Mouse (Mus musculus) liver, embryonic 16.5 days (tissue): ENCODE data around the gene Gpn3. TPM values are rescaled to one million over a fixed set of nuclear protein-coding genes. Genes with fewer than 3 reads are reported as not detected.

Experiments used
- ATAC-seq: fragments of 200-750 bp; cut with Nextera tagmentation; 2 replicates; pipeline ENCODE4 v1.8.0; 2017; ENCODE audit warnings: low read depth, mild to moderate bottlenecking, moderate number of reproducible peaks, moderate library complexity
- H3K27ac ChIP-seq: fragments of 300-500 bp; sonication (generic); 2 replicates; pipeline ENCODE4 v1.5.1; 2014; ENCODE audit warnings: mild to moderate bottlenecking, low read length
- H3K27me3 ChIP-seq: fragments of 300-500 bp; sonication (generic); 2 replicates; pipeline ENCODE4 v1.6.1; 2014; ENCODE audit warnings: low read depth, low read length, mixed read lengths; ENCODE audit not compliant: control insufficient read depth, insufficient read depth
- H3K36me3 ChIP-seq: fragments of 300-500 bp; sonication (generic); 2 replicates; pipeline ENCODE4 v1.6.1; 2014; ENCODE audit warnings: mild to moderate bottlenecking; ENCODE audit not compliant: control insufficient read depth, insufficient read depth
- H3K4me1 ChIP-seq: fragments of 300-500 bp; sonication (generic); 2 replicates; pipeline ENCODE4 v1.6.1; 2014; ENCODE audit warnings: low read depth, low read length, mixed read lengths; ENCODE audit not compliant: control insufficient read depth
- H3K4me2 ChIP-seq: fragments of 300-500 bp; sonication (generic); 2 replicates; pipeline ENCODE4 v1.6.1; 2014; ENCODE audit warnings: low read depth, low read length, mixed read lengths
- H3K4me3 ChIP-seq: fragments of 300-500 bp; sonication (generic); 2 replicates; pipeline ENCODE4 v1.5.1; 2014; ENCODE audit warnings: low read depth, mild to moderate bottlenecking, low read length
- H3K9ac ChIP-seq: fragments of 300-500 bp; sonication (generic); 2 replicates; pipeline ENCODE4 v1.6.1; 2014; ENCODE audit warnings: low read depth, low read length
- H3K9me3 ChIP-seq: fragments of 300-500 bp; sonication (generic); replicated peaks from 2 replicates; pipeline ENCODE4 v1.6.1; 2016; ENCODE audit warnings: low read length; ENCODE audit not compliant: control insufficient read depth
- WGBS: fragments of 180-500 bp; shearing (Covaris S2); extraction: QIAGEN DNeasy Blood & Tissue Kit; methylation state at CpG from one replicate; pipeline ENCODE4 v1.1.7; 2014; ENCODE audit not compliant: insufficient replicate concordance; 5-methylcytosine and 5-hydroxymethylcytosine counted together
- polyA plus RNA-seq: library from polyadenylated mRNA; unstranded; fragments of >200 nt; fragmentation: Nextera tagmentation; extraction: Ambion mirVana; gene quantifications from 2 replicates; pipeline ENCODE4 v1.2.1, GENCODE M21; 2015

Gpn3 gene
- polyA plus RNA-seq, 1 experiment from 2014 or later, result 46.8 TPM

- ATAC-seq, result peak; percentile 84
- H3K9me3 ChIP-seq, result no peaks in the 10 kb centered on the region
- peak overlapping the region; percentile 91 for H3K4me3 ChIP-seq
- peak overlapping the region; percentile 90 for H3K9ac ChIP-seq
- peaks cover 24% of the 10 kb centered on the region for H3K4me1 ChIP-seq
- H3K27me3 ChIP-seq, result no peaks in the 10 kb centered on the region
- H3K27ac ChIP-seq, result peak overlapping the region; percentile 56; the same call in 1 of the 2 replicates
- peak overlapping the region; percentile 97 for H3K4me2 ChIP-seq
- H3K36me3 ChIP-seq, result no peaks in the 10 kb centered on the region
- under 1% methylated on average over 73 of the region's 73 CpGs for WGBS
These were observed 50.6 kb downstream of the Gpn3 start for GRCm38 (mm10) chr5:122422071-122422964.

- Histone ChIP-seq H3K9me3 (no peaks in the 10 kb centered on the region), H3K36me3 (no peaks in the 10 kb centered on the region; the same call in 1 of the 2 replicates), H3K27me3 (no peaks in the 10 kb centered on the region), H3K4me1 (peaks cover 24% of the 10 kb centered on the region), H3K9ac (peak overlapping the region; percentile 90), H3K27ac (no peak overlapping the region), H3K4me2 (peak overlapping the region; percentile 75), H3K4me3 (peak overlapping the region; percentile 91)
- 17% methylated on average over 15 of the region's 15 CpGs for WGBS
- 0 out of 2 replicates have a peak, but pooled peaks have one; percentile 7 for ATAC-seq
These were observed 51.4 kb downstream of the Gpn3 start for GRCm38 (mm10) chr5:122423083-122423482.

GRCm38 (mm10) chr5:122425550-122425949 lies 53.9 kb downstream of the Gpn3 start:
- H3K4me1 ChIP-seq, result peaks cover 24% of the 10 kb centered on the region
- H3K4me3 ChIP-seq, result no peak overlapping the region
- no peak overlapping the region for H3K9ac ChIP-seq
- no peaks in the 10 kb centered on the region for H3K27me3 ChIP-seq
- H3K36me3 ChIP-seq, result peaks cover 11% of the 10 kb centered on the region
- H3K9me3 ChIP-seq, result no peaks in the 10 kb centered on the region
- no peak overlapping the region for H3K4me2 ChIP-seq
- H3K27ac ChIP-seq, result no peak overlapping the region
- ATAC-seq, result no peak
- 84% methylated on average over 2 of the region's 2 CpGs for WGBS

GRCm38 (mm10) chr5:122430036-122430775 lies 58.5 kb downstream of the Gpn3 start:
- Histone ChIP-seq H3K4me3 (no peak overlapping the region), H3K27me3 (no peaks in the 10 kb centered on the region), H3K9ac (no peak overlapping the region), H3K36me3 (peaks cover 37% of the 10 kb centered on the region), H3K4me1 (no peaks in the 10 kb centered on the region), H3K27ac (no peak overlapping the region), H3K9me3 (no peaks in the 10 kb centered on the region), H3K4me2 (no peak overlapping the region)
- ATAC-seq, result no peak
- 66% methylated on average over 4 of the region's 4 CpGs for WGBS

GRCm38 (mm10) chr5:122431221-122431620 lies 59.5 kb downstream of the Gpn3 start:
- Histone ChIP-seq H3K9ac (no peak overlapping the region), H3K4me1 (no peaks in the 10 kb centered on the region), H3K9me3 (no peaks in the 10 kb centered on the region), H3K36me3 (peaks cover 45% of the 10 kb centered on the region), H3K4me3 (no peak overlapping the region), H3K4me2 (no peak overlapping the region), H3K27me3 (no peaks in the 10 kb centered on the region), H3K27ac (no peak overlapping the region)
- ATAC-seq, result no peak
- WGBS, result 86% methylated on average over 8 of the region's 8 CpGs

Other genes starting within 250 kb of the Gpn3 start
- not detected in 2 replicates for gene Ccdc63, start 231.1 kb upstream of the Gpn3 start, polyA plus RNA-seq
- 109 and 114 TPM in 2 replicates for gene Ppp1cc, start 213.6 kb upstream of the Gpn3 start, polyA plus RNA-seq
- gene Hvcn1, start 165.1 kb upstream of the Gpn3 start, polyA plus RNA-seq, result 4.9 and 6.0 TPM in 2 replicates
- gene Tctn1, start 107.4 kb upstream of the Gpn3 start, polyA plus RNA-seq, result 0.74 and 0.78 TPM in 2 replicates
- 3.4 and 4.1 TPM in 2 replicates for gene Pptc7, start 87.5 kb upstream of the Gpn3 start, polyA plus RNA-seq
- gene Rad9b, start 17.6 kb upstream of the Gpn3 start, polyA plus RNA-seq, result 2.5 and 2.6 TPM in 2 replicates
- gene Vps29, start 17.5 kb upstream of the Gpn3 start, polyA plus RNA-seq, result 95.1 and 104 TPM in 2 replicates
- 13.7 and 14.1 TPM in 2 replicates for gene Fam216a, start 488 bp downstream of the Gpn3 start, polyA plus RNA-seq
- gene Arpc3, start 20.0 kb downstream of the Gpn3 start, polyA plus RNA-seq, result 85.4 and 105 TPM in 2 replicates
- gene Anapc7, start 49.8 kb downstream of the Gpn3 start, polyA plus RNA-seq, result 14.7 and 14.9 TPM in 2 replicates
- gene Atp2a2, start 130.3 kb downstream of the Gpn3 start, polyA plus RNA-seq, result 10.0 and 11.3 TPM in 2 replicates
- 1.9 and 2.2 TPM in 2 replicates for gene Ift81, start 242.6 kb downstream of the Gpn3 start, polyA plus RNA-seq